Mouse (Mus musculus) forebrain, embryonic 11.5 days (tissue): ENCODE results near the gene Rab27a. TPM values are rescaled to one million over a fixed set of nuclear protein-coding genes. Genes with fewer than 3 reads are reported as not detected.
A peak's percentile ranks its signal among the peaks of the same experiment; 100 is the strongest.

Source experiments
- ATAC-seq: fragments of 200-750 bp; cut with Nextera tagmentation; replicated peaks from 2 replicates; pipeline ENCODE4 v1.8.0; 2017; ENCODE audit warnings: moderate TSS enrichment; ENCODE audit not compliant: low FRiP score
- DNase-seq: peaks from one replicate; pipeline ENCODE4 v3.0.0-alpha.2; 2017; ENCODE audit warnings: low spot score
- H3K27ac ChIP-seq: fragments of 300-500 bp; sonication (generic); 2 replicates; pipeline ENCODE4 v1.5.1; 2014; ENCODE audit warnings: low read depth, low read length
- H3K27me3 ChIP-seq: fragments of 300-500 bp; sonication (generic); 2 replicates; pipeline ENCODE4 v1.6.1; 2014; ENCODE audit warnings: mild to moderate bottlenecking, low read length, mixed read lengths; ENCODE audit not compliant: control insufficient read depth, insufficient read depth
- H3K36me3 ChIP-seq: fragments of 300-500 bp; sonication (generic); 2 replicates; pipeline ENCODE4 v1.6.1; 2014; ENCODE audit warnings: mild to moderate bottlenecking, low read length, moderate library complexity, mixed read lengths; ENCODE audit not compliant: control insufficient read depth, insufficient read depth
- H3K4me1 ChIP-seq: fragments of 300-500 bp; sonication (generic); replicated peaks from 2 replicates; pipeline ENCODE4 v1.6.1; 2014; ENCODE audit warnings: low read length, mixed read lengths; ENCODE audit not compliant: control insufficient read depth, insufficient read depth
- H3K4me2 ChIP-seq: fragments of 300-500 bp; sonication (generic); 2 replicates; pipeline ENCODE4 v1.6.1; 2014; ENCODE audit warnings: low read depth, mild to moderate bottlenecking, low read length, moderate library complexity, mixed read lengths; ENCODE audit not compliant: severe bottlenecking
- H3K4me3 ChIP-seq: fragments of 300-500 bp; sonication (generic); 2 replicates; pipeline ENCODE4 v1.5.1; 2014; ENCODE audit warnings: low read depth, low read length
- H3K9ac ChIP-seq: fragments of 300-500 bp; sonication (generic); 2 replicates; pipeline ENCODE4 v1.6.1; 2014; ENCODE audit warnings: low read length
- H3K9me3 ChIP-seq: fragments of 300-500 bp; sonication (generic); 2 replicates; pipeline ENCODE4 v1.6.1; 2016; ENCODE audit warnings: low read length, mixed read lengths; ENCODE audit not compliant: control insufficient read depth
- WGBS: fragments of 180-500 bp; shearing (Covaris S2); extraction: QIAGEN DNeasy Blood & Tissue Kit; methylation state at CpG from one replicate; pipeline ENCODE4 v1.1.7; 2014; 5-methylcytosine and 5-hydroxymethylcytosine counted together
- polyA plus RNA-seq: library from polyadenylated mRNA; unstranded; fragments of >200 nt; fragmentation: Nextera tagmentation; extraction: Ambion mirVana; gene quantifications from 2 replicates; pipeline ENCODE4 v1.2.1, GENCODE M21; 2014

Gene Rab27a
- polyA plus RNA-seq, 1 experiment from 2014 or later, result 0.79 TPM

GRCm38 (mm10) chr9:73089222-73089920 lies 44.7 kb downstream of the Rab27a start:
- Histone ChIP-seq H3K27ac (no peak overlapping the region), H3K4me2 (no peak overlapping the region), H3K36me3 (no peaks in the 10 kb centered on the region), H3K9me3 (no peaks in the 10 kb centered on the region), H3K9ac (no peak overlapping the region), H3K27me3 (no peaks in the 10 kb centered on the region), H3K4me3 (no peak overlapping the region), H3K4me1 (no peaks in the 10 kb centered on the region)
- 83% methylated on average over 16 of the region's 16 CpGs for WGBS
- no peak for ATAC-seq
- DNase-seq, result no peak

GRCm38 (mm10) chr9:73090121-73090520 lies 45.5 kb downstream of the Rab27a start:
- no peak overlapping the region for H3K4me2 ChIP-seq
- 77% methylated on average over 10 of the region's 10 CpGs for WGBS
- H3K4me3 ChIP-seq, result no peak overlapping the region
- DNase-seq (no peak), ATAC-seq (no peak)
- no peak overlapping the region for H3K27ac ChIP-seq
- no peaks in the 10 kb centered on the region for H3K36me3 ChIP-seq
- H3K4me1 ChIP-seq, result no peaks in the 10 kb centered on the region
- H3K9me3 ChIP-seq, result no peaks in the 10 kb centered on the region
- no peak overlapping the region for H3K9ac ChIP-seq
- no peaks in the 10 kb centered on the region for H3K27me3 ChIP-seq

DNA sequence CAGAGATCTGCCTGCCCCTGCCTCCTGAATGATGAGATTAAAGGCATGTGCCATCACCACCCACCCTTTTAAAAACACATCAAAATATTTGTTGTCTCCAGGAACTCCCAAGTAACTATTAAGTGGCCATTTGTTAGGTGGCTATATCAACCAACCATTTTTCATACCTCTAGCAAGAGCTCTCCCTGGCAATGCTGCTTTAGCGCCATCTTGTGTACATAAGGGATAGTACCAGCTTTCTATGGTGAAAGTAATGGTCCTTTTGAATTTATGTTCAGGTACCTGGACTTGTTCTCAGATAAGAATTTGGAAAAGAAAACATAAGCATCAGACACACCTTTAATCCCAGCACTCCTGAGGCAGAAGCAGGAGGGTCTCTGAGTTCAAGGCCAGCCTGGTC lies 47.1 kb downstream of the Rab27a start:
- DNase-seq (no peak), ATAC-seq (0 out of 2 replicates have a peak, but pooled peaks have one; percentile 27)
- WGBS, result 0% methylated on average over 1 of the region's 1 CpGs
- Histone ChIP-seq H3K9ac (no peak overlapping the region), H3K27me3 (no peaks in the 10 kb centered on the region), H3K9me3 (no peaks in the 10 kb centered on the region), H3K4me2 (no peak overlapping the region), H3K27ac (no peak overlapping the region), H3K36me3 (no peaks in the 10 kb centered on the region), H3K4me1 (no peaks in the 10 kb centered on the region), H3K4me3 (no peak overlapping the region)

DNA sequence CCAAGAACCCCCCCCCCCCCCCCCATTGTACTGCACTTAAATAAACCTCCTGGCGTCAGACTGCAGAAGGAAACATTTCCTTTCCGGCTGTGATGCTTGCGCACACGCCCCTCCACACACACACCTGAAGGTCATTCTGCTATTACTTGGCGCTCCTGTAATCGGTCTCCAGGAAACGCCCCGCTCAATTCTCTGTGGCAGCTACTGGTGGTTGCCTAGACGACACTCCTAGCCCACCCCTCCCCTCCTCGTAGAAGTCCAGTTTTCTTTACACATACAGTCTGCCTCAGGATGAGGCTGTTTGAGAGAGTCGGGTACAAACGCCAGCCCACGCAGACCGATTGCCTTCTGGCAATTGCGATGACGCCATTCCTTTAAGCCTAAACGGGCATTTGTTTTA lies 49.9 kb downstream of the Rab27a start:
- DNase-seq (peak; percentile 55), ATAC-seq (peak; percentile 46; the same call in 1 of the 2 replicates)
- Histone ChIP-seq H3K4me1 (no peaks in the 10 kb centered on the region), H3K27ac (no peak overlapping the region), H3K9me3 (no peaks in the 10 kb centered on the region), H3K9ac (no peak overlapping the region), H3K4me3 (no peak overlapping the region), H3K36me3 (no peaks in the 10 kb centered on the region), H3K4me2 (no peak overlapping the region), H3K27me3 (no peaks in the 10 kb centered on the region)
- 65% methylated on average over 17 of the region's 17 CpGs for WGBS

DNA sequence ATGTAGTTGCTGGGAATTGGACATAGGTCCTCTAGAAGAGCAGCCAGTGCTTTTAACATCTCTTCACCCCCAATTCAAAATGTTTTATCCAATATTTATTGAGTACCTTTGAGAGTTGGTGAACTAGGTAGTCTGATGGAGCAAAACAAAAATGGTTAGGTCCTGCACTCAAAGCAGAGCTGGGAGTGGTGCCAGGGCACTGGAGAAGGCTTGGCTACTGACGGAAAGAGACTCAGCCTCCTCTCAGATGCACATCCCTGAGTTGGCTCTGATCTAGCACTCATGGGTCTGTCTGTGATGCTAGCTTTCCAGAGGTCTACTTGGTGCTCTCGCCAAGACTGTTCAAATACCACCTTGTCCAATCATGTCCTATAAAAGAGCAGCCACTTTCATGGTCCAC lies 53.2 kb downstream of the Rab27a start:
- Histone ChIP-seq H3K4me3 (no peak overlapping the region), H3K4me1 (no peaks in the 10 kb centered on the region), H3K9ac (no peak overlapping the region), H3K27me3 (peaks cover 5% of the 10 kb centered on the region; the same call in 1 of the 2 replicates), H3K9me3 (no peaks in the 10 kb centered on the region), H3K36me3 (no peaks in the 10 kb centered on the region), H3K27ac (no peak overlapping the region), H3K4me2 (no peak overlapping the region)
- no peak for DNase-seq
- 82% methylated on average over 2 of the region's 2 CpGs for WGBS
- ATAC-seq, result no peak

- no peaks in the 10 kb centered on the region for H3K9me3 ChIP-seq
- 88% methylated on average over 5 of the region's 5 CpGs for WGBS
- H3K4me2 ChIP-seq, result no peak within 1 kb of the TSS
- no peak within 1 kb of the TSS for H3K27ac ChIP-seq
- no peak within 1 kb of the TSS for H3K4me3 ChIP-seq
- H3K9ac ChIP-seq, result no peak within 1 kb of the TSS
- H3K36me3 ChIP-seq, result no peaks in the 10 kb centered on the region
- ATAC-seq (no peak), DNase-seq (no peak)
- no peaks in the 10 kb centered on the region for H3K4me1 ChIP-seq
- H3K27me3 ChIP-seq, result peaks cover 17% of the 10 kb centered on the region; the same call in 1 of the 2 replicates
These were observed 56.9 kb downstream of the Rab27a start, which contains the start of gene Khdc3 for GRCm38 (mm10) chr9:73101536-73101935. Khdc3 (plus strand) TSS chr9:73101836.

DNA sequence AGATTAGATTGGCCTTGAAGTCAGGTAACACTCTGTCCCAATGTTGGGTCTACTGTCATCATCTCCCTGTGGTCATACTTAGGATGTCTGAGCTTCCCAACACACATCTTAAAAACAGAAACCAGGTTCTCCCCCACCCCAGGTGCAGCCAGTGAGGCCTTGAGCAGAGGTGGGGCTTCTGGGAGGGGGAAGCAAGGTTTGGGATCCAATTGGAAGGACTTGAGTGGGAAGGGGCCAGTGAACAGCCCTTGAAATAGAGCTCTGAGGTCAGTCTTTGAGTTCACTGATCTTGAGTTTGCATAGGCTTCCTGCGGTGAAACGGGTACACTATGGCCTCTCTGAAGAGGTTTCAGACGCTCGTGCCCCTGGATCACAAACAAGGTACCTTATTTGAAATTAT lies 57.5 kb downstream of the Rab27a start, which contains the start of gene Gm20509:
Gene Gm20509, plus strand, starts transcription at position 290 of the 400 bp plus-strand sequence.
- WGBS, result 93% methylated on average over 4 of the region's 4 CpGs
- Histone ChIP-seq H3K4me3 (peak within 1 kb of the TSS; percentile 38), H3K4me2 (peak within 1 kb of the TSS; percentile 76), H3K36me3 (no peaks in the 10 kb centered on the region), H3K27ac (no peak within 1 kb of the TSS), H3K27me3 (peaks cover 17% of the 10 kb centered on the region; the same call in 1 of the 2 replicates), H3K9ac (peak within 1 kb of the TSS; percentile 46), H3K9me3 (no peaks in the 10 kb centered on the region), H3K4me1 (no peaks in the 10 kb centered on the region)
- no peak for DNase-seq
- no peak for ATAC-seq

- Histone ChIP-seq H3K4me3 (peak overlapping the region; percentile 38), H3K4me1 (no peaks in the 10 kb centered on the region), H3K27me3 (peaks cover 17% of the 10 kb centered on the region; the same call in 1 of the 2 replicates), H3K9ac (peak overlapping the region; percentile 46), H3K9me3 (no peaks in the 10 kb centered on the region), H3K4me2 (peak overlapping the region; percentile 76), H3K36me3 (no peaks in the 10 kb centered on the region), H3K27ac (no peak overlapping the region)
- DNase-seq, result peak; percentile 78
- ATAC-seq, result peak; percentile 56
- 6% methylated on average over 60 of the region's 60 CpGs for WGBS
These were observed 58.7 kb downstream of the Rab27a start for GRCm38 (mm10) chr9:73103159-73103879.
